Mouse (Mus musculus): ENCODE measurements around the gene Tcf7l2. TPM values are rescaled to one million over a fixed set of nuclear protein-coding genes. Genes with fewer than 3 reads are reported as not detected.

The Tcf7l2 gene
- polyA plus RNA-seq, 1 experiment from 2014 or later: 27.0 TPM

DNA sequence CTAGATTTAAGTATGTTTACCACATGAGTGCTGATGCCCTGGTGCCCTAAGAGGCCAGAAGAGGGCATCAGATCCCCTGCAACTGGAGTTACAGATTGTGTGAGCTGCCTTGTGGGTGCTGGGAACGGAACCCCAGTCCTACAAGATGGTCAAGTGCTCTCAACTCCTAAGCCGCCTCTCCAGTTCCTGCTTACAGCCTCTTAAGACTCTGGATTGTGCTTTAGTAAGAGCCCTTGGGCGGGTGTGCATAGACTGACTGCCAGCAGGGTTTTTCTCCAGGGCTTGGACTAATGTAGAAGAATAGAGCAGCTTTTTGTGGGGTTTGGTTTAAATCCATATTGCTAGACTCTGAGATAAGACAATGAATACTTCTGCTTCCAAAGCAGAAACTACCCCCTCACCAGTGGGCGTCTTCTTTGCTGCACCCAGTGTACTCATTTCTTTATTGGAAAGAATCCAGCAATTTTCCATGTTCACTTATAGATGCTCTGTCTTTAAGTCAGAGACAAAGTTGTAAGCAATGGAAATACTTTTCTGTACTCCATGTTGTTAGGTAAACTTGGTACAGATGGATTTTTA, 92.3 kb downstream of the Tcf7l2 start:
- Histone ChIP-seq H3K9ac (ENCODE audit: low read depth, low read length) (no peak overlapping the region), H3K4me2 (ENCODE audit: low read length) (no peak overlapping the region), H3K36me3 (ENCODE audit: control insufficient read depth, insufficient read depth, low read length) (no peaks in the 10 kb centered on the region), H3K9me3 (ENCODE audit: control insufficient read depth, low read length) (peaks cover 3% of the 10 kb centered on the region; the same call in 1 of the 2 replicates), H3K27ac (ENCODE audit: low read depth, low read length) (no peak overlapping the region), H3K27me3 (replicated peaks; ENCODE audit: control insufficient read depth, insufficient read depth, low read length) (no peaks in the 10 kb centered on the region), H3K4me3 (ENCODE audit: low read length) (no peak overlapping the region), H3K4me1 (ENCODE audit: control insufficient read depth, insufficient read depth, low read depth, low read length) (peaks cover 2% of the 10 kb centered on the region)
- no peak for ATAC-seq
- 95% methylated on average over 4 of the region's 4 CpGs for WGBS

DNA sequence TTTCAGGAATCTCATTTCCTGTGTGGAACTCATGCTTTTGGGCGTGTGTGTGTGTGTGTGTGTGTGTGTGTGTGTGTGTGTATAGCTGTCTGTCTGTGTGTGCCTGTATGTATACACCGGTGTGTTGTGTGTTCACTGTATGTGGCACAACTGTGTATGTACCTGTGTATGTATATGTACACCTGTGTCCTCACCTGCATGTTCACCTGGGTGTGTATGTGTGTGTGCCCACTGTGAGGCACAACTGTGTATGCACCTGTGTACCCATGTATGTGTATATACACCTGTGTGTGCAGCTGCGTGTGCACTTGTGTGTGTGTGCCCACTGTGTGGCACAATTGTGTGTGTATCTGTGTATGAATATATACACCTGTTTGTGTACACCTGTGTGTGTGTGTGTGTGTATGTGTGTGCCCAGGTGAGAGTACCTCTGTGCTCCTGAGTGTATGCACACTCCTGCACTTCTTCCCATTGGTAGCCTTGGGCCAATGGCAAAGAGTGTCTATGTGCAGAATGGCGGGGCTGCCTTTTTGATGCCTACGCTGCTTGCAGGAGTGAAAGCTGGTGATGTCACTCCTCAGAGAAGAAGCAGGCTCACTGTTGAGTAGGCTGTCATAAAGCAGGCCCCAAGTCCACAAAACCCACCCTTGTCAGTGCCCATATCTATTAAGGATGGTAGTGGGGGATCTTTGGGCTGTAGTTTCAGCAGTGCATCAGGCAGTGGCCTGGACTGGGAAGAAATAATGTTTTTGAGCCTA, 95.5 kb downstream of the Tcf7l2 start:
- Histone ChIP-seq H3K27me3 (replicated peaks; ENCODE audit: control insufficient read depth, insufficient read depth, low read length) (no peaks in the 10 kb centered on the region), H3K4me3 (ENCODE audit: low read length) (no peak overlapping the region), H3K9ac (ENCODE audit: low read depth, low read length) (no peak overlapping the region), H3K9me3 (ENCODE audit: control insufficient read depth, low read length) (peaks cover 3% of the 10 kb centered on the region; the same call in 1 of the 2 replicates), H3K4me2 (ENCODE audit: low read length) (no peak overlapping the region), H3K36me3 (ENCODE audit: control insufficient read depth, insufficient read depth, low read length) (no peaks in the 10 kb centered on the region), H3K27ac (ENCODE audit: low read depth, low read length) (peak overlapping the region; percentile 64), H3K4me1 (ENCODE audit: control insufficient read depth, insufficient read depth, low read depth, low read length) (peaks cover 6% of the 10 kb centered on the region)
- peak; percentile 24; the same call in 1 of the 2 replicates for ATAC-seq
- WGBS: 74% methylated on average over 5 of the region's 5 CpGs

DNA sequence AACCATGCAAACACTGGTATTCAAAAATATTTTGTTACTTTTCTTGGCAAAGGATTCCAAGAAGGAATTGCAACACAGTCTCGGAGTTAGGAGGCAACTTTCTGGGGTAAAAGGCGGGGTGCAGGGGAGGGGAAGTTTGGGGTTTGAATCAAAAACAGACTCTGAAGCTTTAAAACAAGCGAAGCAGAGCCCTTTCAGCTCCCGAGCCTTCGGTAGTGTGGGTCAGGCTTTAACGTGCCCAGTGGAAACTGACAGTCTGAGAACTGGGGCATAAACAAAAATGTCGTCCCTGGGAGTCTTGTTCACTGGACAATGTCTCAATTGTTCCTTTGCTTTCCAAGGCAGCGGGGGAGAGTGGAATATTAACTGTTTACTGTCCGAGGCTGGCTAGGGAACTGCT, 96.3 kb downstream of the Tcf7l2 start:
- no peak overlapping the region for H3K9ac ChIP-seq (ENCODE audit: low read depth, low read length)

DNA sequence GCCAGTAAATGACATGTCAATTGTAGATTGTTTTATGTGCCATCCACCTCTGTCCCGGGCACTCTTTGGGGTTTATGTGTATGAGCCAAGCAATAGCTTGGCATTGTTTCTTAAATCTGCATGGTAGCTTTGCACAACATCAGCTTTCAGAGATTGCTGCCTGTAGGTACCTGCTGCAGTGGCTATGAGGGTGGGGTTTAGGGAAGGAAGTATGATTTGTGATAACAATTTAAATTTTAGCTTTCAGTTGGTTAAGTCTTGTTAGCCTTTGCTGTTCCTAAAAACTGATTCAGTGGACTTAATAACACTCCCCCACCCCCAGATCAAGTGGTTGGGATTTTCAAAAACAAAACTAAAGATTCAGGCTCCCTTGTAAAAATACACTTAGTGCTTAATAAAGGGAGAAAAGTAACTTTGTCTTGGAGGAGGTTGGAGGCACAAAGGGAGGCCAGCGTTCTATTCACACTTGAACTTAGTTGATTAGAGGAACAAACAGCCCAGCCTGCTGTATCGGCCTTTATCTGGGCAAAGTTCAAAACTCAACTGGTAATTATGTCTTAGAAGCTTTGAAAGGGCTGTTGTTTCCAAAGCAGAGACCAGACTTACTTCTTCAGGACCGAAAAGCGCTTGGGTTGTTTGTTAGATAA, 96.9 kb downstream of the Tcf7l2 start:
- Histone ChIP-seq H3K27ac (ENCODE audit: low read depth, low read length) (no peak overlapping the region), H3K9me3 (ENCODE audit: control insufficient read depth, low read length) (peaks cover 3% of the 10 kb centered on the region; the same call in 1 of the 2 replicates), H3K27me3 (replicated peaks; ENCODE audit: control insufficient read depth, insufficient read depth, low read length) (no peaks in the 10 kb centered on the region), H3K36me3 (ENCODE audit: control insufficient read depth, insufficient read depth, low read length) (no peaks in the 10 kb centered on the region), H3K4me3 (ENCODE audit: low read length) (no peak overlapping the region), H3K9ac (ENCODE audit: low read depth, low read length) (no peak overlapping the region), H3K4me2 (ENCODE audit: low read length) (peak overlapping the region; percentile 25), H3K4me1 (ENCODE audit: control insufficient read depth, insufficient read depth, low read depth, low read length) (peaks cover 6% of the 10 kb centered on the region)
- 29% methylated on average over 5 of the region's 5 CpGs for WGBS
- no peak for ATAC-seq

More for the DNA sequence above, 96.3 kb downstream of the Tcf7l2 start:
- H3K9me3 ChIP-seq (ENCODE audit: control insufficient read depth, low read length): peaks cover 3% of the 10 kb centered on the region; the same call in 1 of the 2 replicates
- no peak overlapping the region for H3K4me3 ChIP-seq (ENCODE audit: low read length)
- peak overlapping the region; percentile 25 for H3K4me2 ChIP-seq (ENCODE audit: low read length)
- H3K27ac ChIP-seq (ENCODE audit: low read depth, low read length): peak overlapping the region; percentile 69
- WGBS: 3% methylated on average over 9 of the region's 9 CpGs
- H3K4me1 ChIP-seq (ENCODE audit: control insufficient read depth, insufficient read depth, low read depth, low read length): peaks cover 6% of the 10 kb centered on the region
- peak; percentile 88 for ATAC-seq
- no peaks in the 10 kb centered on the region for H3K27me3 ChIP-seq (replicated peaks; ENCODE audit: control insufficient read depth, insufficient read depth, low read length)
- no peaks in the 10 kb centered on the region for H3K36me3 ChIP-seq (ENCODE audit: control insufficient read depth, insufficient read depth, low read length)

DNA sequence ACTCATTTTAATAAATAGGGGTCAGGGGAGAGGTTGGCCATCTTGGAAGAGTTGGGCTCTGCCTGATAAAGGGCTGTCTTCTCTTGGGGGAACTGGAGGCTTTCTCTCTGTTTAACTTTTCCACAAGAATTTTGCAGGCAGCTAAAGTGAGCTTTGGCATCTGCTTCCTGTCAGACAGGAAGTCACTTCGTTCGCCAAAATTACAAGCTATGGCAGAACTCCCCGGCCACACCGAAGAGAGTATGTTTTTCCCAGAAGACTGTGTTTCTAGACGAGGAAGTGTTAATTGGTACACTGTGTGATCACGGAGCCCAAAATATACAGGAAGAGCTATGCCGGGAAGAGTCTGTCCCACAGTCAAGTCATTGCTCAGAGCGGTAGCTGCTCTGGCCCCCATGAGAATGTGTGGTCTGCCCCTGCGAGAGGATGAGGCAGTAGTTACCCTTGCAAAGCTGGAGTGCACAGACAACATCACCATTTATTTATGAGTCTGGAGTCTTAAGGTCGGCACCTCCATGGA, 97.5 kb downstream of the Tcf7l2 start:
- ATAC-seq: no peak
- Histone ChIP-seq H3K27me3 (replicated peaks; ENCODE audit: control insufficient read depth, insufficient read depth, low read length) (no peaks in the 10 kb centered on the region), H3K4me1 (ENCODE audit: control insufficient read depth, insufficient read depth, low read depth, low read length) (peaks cover 9% of the 10 kb centered on the region)

DNA sequence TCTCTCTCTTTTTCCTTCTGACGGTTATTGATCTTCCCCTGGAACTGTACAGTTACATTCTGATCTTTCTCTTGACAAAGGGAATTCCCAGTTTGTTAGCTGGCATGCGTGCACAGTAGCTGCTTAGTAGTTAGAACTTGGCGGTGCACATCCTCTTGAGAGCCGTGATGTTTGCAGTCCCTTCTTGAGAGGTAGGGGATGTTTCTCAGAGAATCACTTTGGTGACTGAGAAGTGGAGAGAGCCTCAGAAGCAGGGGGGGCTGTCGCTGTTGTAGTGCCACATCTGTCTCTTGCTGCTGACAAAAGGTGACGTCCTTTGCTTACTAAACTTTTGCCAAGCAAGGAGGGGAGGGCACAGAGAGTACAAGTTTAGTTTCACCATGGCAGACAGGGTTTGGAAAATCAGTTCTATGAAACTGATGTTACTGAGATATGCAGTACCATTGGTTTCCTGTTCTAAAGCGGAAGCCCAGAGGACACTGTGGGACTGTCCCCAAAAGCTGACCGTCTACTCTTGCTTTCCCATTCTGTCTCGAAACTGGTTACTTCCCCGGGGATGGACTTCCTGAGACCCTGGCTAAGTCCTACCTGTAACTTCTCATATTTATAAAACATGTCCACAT, 99.0 kb downstream of the Tcf7l2 start:
- Histone ChIP-seq H3K27me3 (replicated peaks; ENCODE audit: control insufficient read depth, insufficient read depth, low read length) (no peaks in the 10 kb centered on the region), H3K36me3 (ENCODE audit: control insufficient read depth, insufficient read depth, low read length) (no peaks in the 10 kb centered on the region), H3K4me2 (ENCODE audit: low read length) (no peak overlapping the region), H3K4me3 (ENCODE audit: low read length) (no peak overlapping the region), H3K4me1 (ENCODE audit: control insufficient read depth, insufficient read depth, low read depth, low read length) (peaks cover 9% of the 10 kb centered on the region), H3K9me3 (ENCODE audit: control insufficient read depth, low read length) (no peaks in the 10 kb centered on the region), H3K27ac (ENCODE audit: low read depth, low read length) (no peak overlapping the region), H3K9ac (ENCODE audit: low read depth, low read length) (no peak overlapping the region)
- WGBS: 53% methylated on average over 10 of the region's 10 CpGs
- no peak for ATAC-seq

More for the DNA sequence above, 97.5 kb downstream of the Tcf7l2 start:
- no peak overlapping the region for H3K4me3 ChIP-seq (ENCODE audit: low read length)
- no peaks in the 10 kb centered on the region for H3K9me3 ChIP-seq (ENCODE audit: control insufficient read depth, low read length)
- H3K36me3 ChIP-seq (ENCODE audit: control insufficient read depth, insufficient read depth, low read length): no peaks in the 10 kb centered on the region
- H3K4me2 ChIP-seq (ENCODE audit: low read length): no peak overlapping the region
- H3K27ac ChIP-seq (ENCODE audit: low read depth, low read length): no peak overlapping the region
- WGBS: 53% methylated on average over 10 of the region's 10 CpGs
- no peak overlapping the region for H3K9ac ChIP-seq (ENCODE audit: low read depth, low read length)

DNA sequence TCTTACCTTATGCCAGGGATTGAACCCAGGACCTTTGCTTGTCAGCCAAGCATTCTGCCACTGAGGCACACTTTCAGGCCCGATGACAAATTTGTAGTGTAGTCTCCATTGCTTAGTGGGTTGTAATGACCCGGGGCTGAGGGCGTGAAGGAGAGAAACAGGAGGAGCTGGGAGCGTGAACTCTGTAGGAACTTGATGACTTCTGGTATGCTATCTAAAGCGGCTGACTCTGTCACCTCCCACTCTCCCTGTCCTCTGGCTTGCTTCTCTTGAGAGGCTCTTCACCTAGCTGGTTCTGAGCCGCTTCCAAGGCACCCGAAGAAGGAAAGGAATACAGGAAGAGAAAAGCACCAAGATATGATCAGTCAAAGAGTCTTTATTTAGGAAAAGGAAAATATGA, 100.4 kb downstream of the Tcf7l2 start:
- no peak for ATAC-seq
- 77% methylated on average over 7 of the region's 7 CpGs for WGBS

DNA sequence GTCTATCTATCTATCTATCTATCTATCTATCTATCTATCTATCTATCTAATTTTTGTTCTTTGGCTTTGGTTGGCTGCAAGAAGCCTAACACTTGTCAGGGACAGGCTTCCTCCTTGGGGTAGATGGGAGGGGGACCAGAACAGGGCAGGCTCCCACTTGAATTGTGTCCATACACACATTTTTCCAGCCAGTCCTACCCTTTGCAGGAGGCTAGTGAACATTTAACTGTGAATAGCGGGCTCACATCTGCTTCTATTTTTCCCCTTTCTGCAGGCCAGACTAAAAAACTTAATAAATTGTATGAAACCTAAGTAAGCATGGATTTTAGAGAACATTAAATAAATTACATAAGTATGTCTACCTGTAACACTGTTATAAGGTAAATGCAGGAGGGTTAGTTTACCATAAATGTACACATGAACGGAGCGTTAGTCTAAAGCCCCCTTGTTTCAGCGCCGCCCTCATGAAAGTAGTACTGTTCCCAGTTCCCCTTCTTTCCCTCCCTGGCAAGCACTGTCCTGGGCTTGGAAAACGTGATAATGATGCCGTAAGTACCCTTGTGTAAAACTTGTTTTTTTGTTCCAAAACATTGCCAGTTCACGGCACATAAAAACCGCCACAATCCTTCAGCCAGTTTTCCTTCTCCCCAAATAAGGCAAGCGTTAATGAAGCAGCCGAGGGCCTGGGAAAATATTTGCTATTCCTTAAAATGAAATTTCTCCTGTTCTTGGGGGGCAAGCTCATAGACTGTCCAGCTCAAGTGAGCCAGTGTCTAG, 101.7 kb downstream of the Tcf7l2 start:
- H3K9ac ChIP-seq (ENCODE audit: low read depth, low read length): no peak overlapping the region
- H3K4me3 ChIP-seq (ENCODE audit: low read length): no peak overlapping the region
- no peaks in the 10 kb centered on the region for H3K36me3 ChIP-seq (ENCODE audit: control insufficient read depth, insufficient read depth, low read length)
- no peaks in the 10 kb centered on the region for H3K9me3 ChIP-seq (ENCODE audit: control insufficient read depth, low read length)
- H3K27me3 ChIP-seq (replicated peaks; ENCODE audit: control insufficient read depth, insufficient read depth, low read length): no peaks in the 10 kb centered on the region
- WGBS: 73% methylated on average over 11 of the region's 11 CpGs
- peaks cover 8% of the 10 kb centered on the region for H3K4me1 ChIP-seq (ENCODE audit: control insufficient read depth, insufficient read depth, low read depth, low read length)
- no peak for ATAC-seq
- no peak overlapping the region for H3K4me2 ChIP-seq (ENCODE audit: low read length)
- H3K27ac ChIP-seq (ENCODE audit: low read depth, low read length): no peak overlapping the region

More for the DNA sequence above, 100.4 kb downstream of the Tcf7l2 start:
- H3K4me1 ChIP-seq (ENCODE audit: control insufficient read depth, insufficient read depth, low read depth, low read length): peaks cover 9% of the 10 kb centered on the region
- no peak overlapping the region for H3K9ac ChIP-seq (ENCODE audit: low read depth, low read length)
- H3K9me3 ChIP-seq (ENCODE audit: control insufficient read depth, low read length): no peaks in the 10 kb centered on the region
- no peak overlapping the region for H3K27ac ChIP-seq (ENCODE audit: low read depth, low read length)
- H3K27me3 ChIP-seq (replicated peaks; ENCODE audit: control insufficient read depth, insufficient read depth, low read length): no peaks in the 10 kb centered on the region
- H3K4me3 ChIP-seq (ENCODE audit: low read length): no peak overlapping the region
- H3K36me3 ChIP-seq (ENCODE audit: control insufficient read depth, insufficient read depth, low read length): no peaks in the 10 kb centered on the region
- no peak overlapping the region for H3K4me2 ChIP-seq (ENCODE audit: low read length)
